7 mouse cellular contexts compared by ENCODE assay signal in genomic region chr10:69925285-69926157, GRCm38 (mm10).
DNase-seq lines count a peak whose midpoint lies in the region; ATAC-seq and TF ChIP-seq lines count a peak whose summit lies in the region.

No protein-coding gene starts in this region.

- H3K27ac ChIP-seq in forebrain, postnatal 0 days (ENCODE audit: low read depth, low read length) = no peak overlapping the region
- no peak overlapping the region for H3K27ac ChIP-seq in hindbrain, embryonic 13.5 days
- H3K27ac ChIP-seq in neural tube, embryonic 14.5 days (ENCODE audit: low read depth, low read length) = no peak overlapping the region

- 0 out of 2 replicates have a peak overlapping the region, but pooled peaks have one; percentile 7 for H3K4me3 ChIP-seq in forebrain, postnatal 0 days (ENCODE audit: low read depth, low read length)
- H3K4me3 ChIP-seq in hindbrain, embryonic 13.5 days = peak overlapping the region; percentile 11
- H3K4me3 ChIP-seq in neural tube, embryonic 14.5 days (ENCODE audit: low read depth, low read length) = no peak overlapping the region; the same call in 1 of the 2 replicates

- H3K9me3 ChIP-seq in forebrain, postnatal 0 days (ENCODE audit: low read length) = no peaks in the 10 kb centered on the region
- no peaks in the 10 kb centered on the region for H3K9me3 ChIP-seq in hindbrain, embryonic 13.5 days
- no peaks in the 10 kb centered on the region for H3K9me3 ChIP-seq in neural tube, embryonic 14.5 days (ENCODE audit: control insufficient read depth, low read length)

- peak overlapping the region; percentile 21 for H3K4me2 ChIP-seq in forebrain, postnatal 0 days (ENCODE audit: low read depth)
- peak overlapping the region; percentile 45 for H3K4me2 ChIP-seq in hindbrain, embryonic 13.5 days
- peak overlapping the region; percentile 23 for H3K4me2 ChIP-seq in neural tube, embryonic 14.5 days (ENCODE audit: low read depth, low read length)

- peak; percentile 63 to 72 for DNase-seq in adrenal gland, postnatal 36 days
- DNase-seq in forebrain, postnatal 0 days = no peak
- peak; percentile 56 for DNase-seq in liver
- DNase-seq in thymus, postnatal 25 days = no peak
- no peak for DNase-seq in T-cell, adult 2 months (ENCODE audit: low spot score)

- TF ChIP-seq CTCF in forebrain, postnatal 0 days (IDR thresholded peaks at IDR 0.05; ENCODE audit: low read depth) = no peak

- 10% methylated on average over 19 of the region's 19 CpGs for WGBS in forebrain, postnatal 0 days
- WGBS in hindbrain, embryonic 13.5 days = under 1% methylated on average over 19 of the region's 19 CpGs
- 4% methylated on average over 19 of the region's 19 CpGs for WGBS in neural tube, embryonic 14.5 days

- no peaks in the 10 kb centered on the region for H3K27me3 ChIP-seq in forebrain, postnatal 0 days (ENCODE audit: insufficient read depth, low read length)
- H3K27me3 ChIP-seq in hindbrain, embryonic 13.5 days = 0 out of 2 replicates have a peak, but pooled peaks cover 4% of the 10 kb centered on the region
- no peaks in the 10 kb centered on the region for H3K27me3 ChIP-seq in neural tube, embryonic 14.5 days (ENCODE audit: control insufficient read depth, insufficient read depth, low read length)

- no peaks in the 10 kb centered on the region; the same call in 1 of the 2 replicates for H3K36me3 ChIP-seq in forebrain, postnatal 0 days (ENCODE audit: insufficient read depth)
- peaks cover 14% of the 10 kb centered on the region for H3K36me3 ChIP-seq in hindbrain, embryonic 13.5 days
- peaks cover 2% of the 10 kb centered on the region; the same call in 1 of the 2 replicates for H3K36me3 ChIP-seq in neural tube, embryonic 14.5 days (ENCODE audit: control insufficient read depth, insufficient read depth, low read length)

- no peak for ATAC-seq in forebrain, postnatal 0 days
- no peak for ATAC-seq in hindbrain, embryonic 13.5 days (ENCODE audit: low FRiP score)
- ATAC-seq in neural tube, embryonic 14.5 days (ENCODE audit: low read depth) = no peak

- no peaks in the 10 kb centered on the region for H3K4me1 ChIP-seq in forebrain, postnatal 0 days (ENCODE audit: insufficient read depth)
- H3K4me1 ChIP-seq in hindbrain, embryonic 13.5 days (replicated peaks) = peaks cover 46% of the 10 kb centered on the region
- H3K4me1 ChIP-seq in neural tube, embryonic 14.5 days (ENCODE audit: control insufficient read depth, insufficient read depth, low read length) = peaks cover 9% of the 10 kb centered on the region

- no peak overlapping the region for H3K9ac ChIP-seq in forebrain, postnatal 0 days
- no peak overlapping the region for H3K9ac ChIP-seq in hindbrain, embryonic 13.5 days
- no peak overlapping the region for H3K9ac ChIP-seq in neural tube, embryonic 14.5 days (replicated peaks; ENCODE audit: low read depth, low read length)

Comparison
In these comparisons a context has a peak if more than half of its experiments do, and no peak if none do; other contexts are left out.
1. DNase-seq: peak in adrenal gland, postnatal 36 days (2 of 2) and liver (single experiment); none in forebrain, postnatal 0 days (single experiment), thymus, postnatal 25 days (single experiment) and T-cell, adult 2 months (single experiment).
2. Peak in every context shown above with its lines, with median percentiles within 50 percentile points of each other: H3K4me2 ChIP-seq.